Mouse (Mus musculus) small intestine, adult 2 months (tissue): ENCODE measurements around the gene Gm28038. TPM values are rescaled to one million over a fixed set of nuclear protein-coding genes. Genes with fewer than 3 reads are reported as not detected.

Experiments
- H3K27ac ChIP-seq: fragments of 200-500 bp; 2 replicates; pipeline ENCODE4 v1.5.1; 2012; ENCODE audit warnings: low read depth, low read length, control low read depth, inconsistent platforms; ENCODE audit not compliant: insufficient read depth
- H3K27me3 ChIP-seq: fragments of 200-500 bp; 2 replicates; pipeline ENCODE4 v1.6.1; 2012; ENCODE audit warnings: mild to moderate bottlenecking, moderate library complexity, low read length, inconsistent platforms; ENCODE audit not compliant: control insufficient read depth, insufficient read depth
- H3K36me3 ChIP-seq: fragments of 200-500 bp; 2 replicates; pipeline ENCODE4 v1.6.1; 2012; ENCODE audit warnings: mild to moderate bottlenecking, low read length, control low read depth, inconsistent platforms; ENCODE audit not compliant: control insufficient read depth, insufficient read depth
- H3K4me1 ChIP-seq: fragments of 200-500 bp; 2 replicates; pipeline ENCODE4 v1.6.1; 2012; ENCODE audit warnings: low read length, inconsistent platforms, mixed read lengths; ENCODE audit not compliant: control insufficient read depth, insufficient read depth, insufficient read length
- H3K4me3 ChIP-seq: fragments of 200-500 bp; 2 replicates; pipeline ENCODE4 v1.5.1; 2012; ENCODE audit warnings: low read depth, mild to moderate bottlenecking, control low read depth, inconsistent platforms, low read length, moderate library complexity
- CTCF ChIP-seq: fragments of 200-500 bp; IDR thresholded peaks from 2 replicates; pipeline ENCODE4 v1.5.1; 2012; ENCODE audit warnings: low read depth, mild to moderate bottlenecking, control low read depth, inconsistent platforms, low read length, moderate library complexity, mixed read lengths; ENCODE audit not compliant: insufficient replicate concordance, insufficient read length; ENCODE audit errors: extremely low read depth
- POLR2A ChIP-seq: fragments of 200-500 bp; IDR thresholded peaks from 2 replicates; pipeline ENCODE4 v1.6.1; 2012; ENCODE audit warnings: low read depth, mild to moderate bottlenecking, control low read depth, inconsistent platforms, low read length, moderate library complexity
- WGBS: fragments of 180-500 bp; shearing (Covaris S2); methylation state at CpG from one replicate; pipeline ENCODE4 v1.1.7; 2018; 5-methylcytosine and 5-hydroxymethylcytosine counted together
- polyA plus RNA-seq: library from polyadenylated mRNA; depleted of rRNA; stranded (reverse); fragments of >200 nt; gene quantifications from 2 replicates; pipeline ENCODE4 v1.2.3, GENCODE M21; 2012

Gene Gm28038
- polyA plus RNA-seq, 1 experiment = not detected

DNA sequence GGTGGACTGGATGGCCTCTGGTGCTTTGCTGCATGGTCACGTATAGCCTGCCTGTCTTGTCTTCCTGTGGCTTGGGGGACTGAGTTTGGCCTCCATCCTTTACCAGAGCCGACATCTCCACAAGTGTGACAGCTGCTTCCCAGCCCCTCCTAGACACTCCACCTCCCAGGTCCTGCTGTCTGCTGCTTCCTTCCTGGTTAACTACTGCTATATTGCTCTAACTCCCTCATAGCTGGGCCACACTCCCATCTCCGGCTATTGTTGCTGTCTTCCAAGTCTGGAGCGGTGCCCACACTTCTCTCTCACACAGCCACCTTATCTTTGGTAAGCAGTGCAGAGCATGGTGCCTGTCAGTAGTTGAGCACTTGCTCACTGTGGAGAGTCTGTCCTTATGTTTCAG, 41.1 kb upstream of the Gm28038 start:
- peak overlapping the region; percentile 91 for H3K27ac ChIP-seq
- 30% methylated on average over 4 of the region's 4 CpGs for WGBS
- no peaks in the 10 kb centered on the region for H3K27me3 ChIP-seq
- peaks cover 25% of the 10 kb centered on the region for H3K4me1 ChIP-seq
- 0 out of 2 replicates have a peak overlapping the region, but pooled peaks have one; percentile 10 for H3K4me3 ChIP-seq
- peaks cover 24% of the 10 kb centered on the region for H3K36me3 ChIP-seq
- no peak for TF ChIP-seq CTCF
- TF ChIP-seq POLR2A = no peak; the same call in 1 of the 2 replicates

DNA sequence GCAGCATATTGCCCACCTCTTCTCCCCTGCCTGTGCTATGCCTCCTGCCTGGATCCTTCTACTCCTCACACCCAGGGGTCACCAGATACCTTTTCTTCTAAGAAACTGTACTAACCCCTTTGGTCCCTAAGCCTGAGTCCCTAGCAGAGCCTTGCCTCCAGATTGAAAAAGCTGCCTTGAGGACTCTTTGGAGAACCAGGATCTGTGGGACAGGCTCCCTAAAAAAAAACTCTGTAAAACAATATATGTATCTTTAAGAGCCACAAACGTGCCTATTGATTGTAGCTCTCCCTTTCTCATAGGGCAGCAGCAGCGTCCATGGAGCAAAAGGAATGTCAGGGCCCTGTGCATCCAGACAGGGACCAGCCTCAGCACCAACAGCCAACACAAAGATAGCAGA, 40.6 kb upstream of the Gm28038 start, which contains the start of gene Gm28035:
TSS of gene Gm28035 (plus strand) at position 301 of the 400 bp plus-strand sequence.
- no peak for TF ChIP-seq POLR2A
- TF ChIP-seq CTCF = no peak
- Histone ChIP-seq H3K36me3 (peaks cover 24% of the 10 kb centered on the region), H3K27me3 (no peaks in the 10 kb centered on the region), H3K27ac (peak within 1 kb of the TSS; percentile 91), H3K4me1 (peaks cover 28% of the 10 kb centered on the region), H3K4me3 (0 out of 2 replicates have a peak within 1 kb of the TSS, but pooled peaks have one; percentile 10)
- WGBS = 59% methylated on average over 2 of the region's 2 CpGs

DNA sequence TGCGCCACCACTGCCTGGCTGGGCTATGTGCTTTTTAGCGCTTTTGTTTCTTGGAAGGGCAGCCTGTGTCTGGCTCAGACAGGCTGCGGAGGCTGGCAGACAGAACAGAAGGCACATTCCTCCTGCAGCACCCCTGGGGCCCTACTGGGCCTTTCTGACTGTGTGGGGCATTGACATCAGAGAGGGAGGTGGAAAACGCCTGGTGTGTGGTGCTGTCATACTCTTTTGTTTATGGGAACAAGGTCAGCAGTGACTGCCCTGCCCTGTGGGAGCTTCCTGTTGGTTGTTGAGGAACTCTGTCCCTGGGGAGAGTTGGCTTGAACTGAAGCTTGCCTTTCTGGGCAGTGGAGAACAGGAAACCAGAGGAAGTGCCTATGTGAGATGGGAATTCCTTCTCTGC, 38.3 kb upstream of the Gm28038 start:
- Histone ChIP-seq H3K4me3 (no peak overlapping the region), H3K27ac (peak overlapping the region; percentile 71), H3K4me1 (peaks cover 33% of the 10 kb centered on the region), H3K27me3 (no peaks in the 10 kb centered on the region), H3K36me3 (peaks cover 25% of the 10 kb centered on the region)
- WGBS = 60% methylated on average over 4 of the region's 4 CpGs
- no peak for TF ChIP-seq CTCF
- TF ChIP-seq POLR2A = no peak

DNA sequence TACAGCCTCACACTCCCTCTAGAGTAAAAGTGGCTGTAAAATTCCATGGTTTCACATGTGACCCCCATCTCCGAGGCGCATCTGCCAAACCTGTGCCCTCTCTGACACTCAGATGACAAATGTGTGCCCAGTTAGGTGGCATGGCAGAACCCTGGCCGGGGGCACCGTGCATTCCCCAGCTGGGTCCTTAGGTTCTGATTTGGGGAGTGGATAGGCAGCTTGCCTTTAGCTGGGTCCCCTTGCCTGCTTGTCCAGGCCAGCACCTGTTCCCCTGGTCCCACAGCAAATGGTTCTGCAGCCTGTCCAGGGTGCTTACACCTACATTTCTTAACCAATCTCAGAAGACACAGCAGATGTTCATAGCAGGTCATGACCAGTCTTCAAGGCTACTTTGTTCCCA, 37.5 kb upstream of the Gm28038 start:
- Histone ChIP-seq H3K27ac (peak overlapping the region; percentile 6; the same call in 1 of the 2 replicates), H3K4me3 (no peak overlapping the region), H3K27me3 (no peaks in the 10 kb centered on the region), H3K36me3 (peaks cover 27% of the 10 kb centered on the region), H3K4me1 (peaks cover 35% of the 10 kb centered on the region)
- WGBS = 90% methylated on average over 4 of the region's 4 CpGs
- TF ChIP-seq CTCF (no peak), POLR2A (no peak)

DNA sequence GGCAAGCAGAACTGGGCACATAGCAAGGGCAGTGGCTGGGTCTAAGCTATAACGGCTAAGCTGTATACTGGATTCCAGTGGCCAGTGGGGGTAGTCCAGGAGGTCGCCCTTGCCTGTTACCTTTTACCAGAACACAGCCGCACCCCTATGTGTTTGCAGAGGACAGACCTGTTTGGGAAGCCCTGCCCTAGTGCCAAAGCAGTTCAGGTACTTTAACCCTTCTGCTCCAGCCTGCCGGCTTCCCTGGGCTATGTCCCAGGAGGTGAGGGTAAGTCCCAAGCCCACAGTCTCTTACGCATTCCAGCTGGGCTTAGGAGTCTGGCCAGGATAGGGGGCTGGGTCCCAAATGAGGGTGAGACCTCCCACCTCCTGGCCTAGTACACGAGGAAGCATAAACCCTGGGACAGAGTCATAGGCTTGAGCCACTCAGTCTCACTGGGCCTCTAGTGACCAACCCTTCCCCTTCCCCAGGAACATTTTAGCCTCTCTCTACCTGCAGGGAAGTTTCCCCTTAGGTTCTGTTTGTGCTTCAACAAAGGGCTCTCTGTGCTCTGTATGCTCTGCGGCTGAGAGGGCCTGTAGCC, 36.2 kb upstream of the Gm28038 start:
- peaks cover 33% of the 10 kb centered on the region for H3K36me3 ChIP-seq
- peaks cover 34% of the 10 kb centered on the region for H3K4me1 ChIP-seq
- 28% methylated on average over 7 of the region's 7 CpGs for WGBS
- no peaks in the 10 kb centered on the region for H3K27me3 ChIP-seq
- no peak for TF ChIP-seq CTCF
- TF ChIP-seq POLR2A = no peak
- H3K27ac ChIP-seq = peak overlapping the region; percentile 57
- H3K4me3 ChIP-seq = no peak overlapping the region

DNA sequence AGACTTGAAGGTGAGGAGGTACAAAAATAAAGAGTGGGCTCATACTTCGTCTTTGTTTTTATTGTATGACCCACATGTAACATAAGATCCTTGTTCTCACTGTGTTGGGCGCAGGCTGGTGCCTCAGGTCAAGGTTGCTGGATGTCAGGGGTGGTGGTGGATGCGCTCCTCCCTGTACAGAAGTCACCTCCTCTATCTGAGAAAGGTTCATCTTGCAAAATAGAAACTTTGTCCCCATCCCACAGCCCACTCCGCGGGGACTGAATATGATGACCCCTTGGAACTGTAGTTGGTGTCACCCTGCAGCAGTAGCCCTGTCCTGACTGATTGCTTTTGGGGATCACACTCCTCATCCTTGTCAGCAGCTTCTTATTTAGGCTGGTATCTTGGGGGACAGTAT, 33.8 kb upstream of the Gm28038 start:
- peaks cover 18% of the 10 kb centered on the region for H3K36me3 ChIP-seq
- 94% methylated on average over 5 of the region's 5 CpGs for WGBS
- no peaks in the 10 kb centered on the region for H3K27me3 ChIP-seq
- peaks cover 43% of the 10 kb centered on the region for H3K4me1 ChIP-seq
- no peak for TF ChIP-seq POLR2A
- TF ChIP-seq CTCF = no peak
- H3K27ac ChIP-seq = no peak overlapping the region
- H3K4me3 ChIP-seq = no peak overlapping the region

DNA sequence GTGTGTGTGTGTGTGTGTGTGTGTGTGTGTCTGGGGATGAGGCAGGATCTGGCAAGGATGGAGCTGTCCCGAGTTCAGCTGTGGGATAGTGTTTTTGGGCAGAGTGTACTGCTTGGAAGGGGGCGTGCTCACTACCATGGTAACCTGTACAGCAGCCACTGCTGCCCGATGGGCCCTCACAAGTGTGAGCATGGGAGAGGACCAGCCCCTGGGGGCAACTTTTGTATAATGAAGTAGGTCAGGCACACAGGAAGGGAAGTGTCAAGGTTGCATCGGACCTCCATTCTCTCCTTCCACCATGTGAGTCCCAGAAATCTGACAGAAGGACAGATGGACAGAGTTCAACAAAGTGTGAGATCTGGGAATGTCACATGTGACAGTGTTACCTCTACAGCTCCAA, 33.2 kb upstream of the Gm28038 start:
- TF ChIP-seq CTCF (no peak), POLR2A (no peak)
- Histone ChIP-seq H3K4me1 (peaks cover 48% of the 10 kb centered on the region), H3K27ac (no peak overlapping the region), H3K27me3 (no peaks in the 10 kb centered on the region), H3K36me3 (peaks cover 16% of the 10 kb centered on the region), H3K4me3 (no peak overlapping the region)
- WGBS = 65% methylated on average over 4 of the region's 4 CpGs

DNA sequence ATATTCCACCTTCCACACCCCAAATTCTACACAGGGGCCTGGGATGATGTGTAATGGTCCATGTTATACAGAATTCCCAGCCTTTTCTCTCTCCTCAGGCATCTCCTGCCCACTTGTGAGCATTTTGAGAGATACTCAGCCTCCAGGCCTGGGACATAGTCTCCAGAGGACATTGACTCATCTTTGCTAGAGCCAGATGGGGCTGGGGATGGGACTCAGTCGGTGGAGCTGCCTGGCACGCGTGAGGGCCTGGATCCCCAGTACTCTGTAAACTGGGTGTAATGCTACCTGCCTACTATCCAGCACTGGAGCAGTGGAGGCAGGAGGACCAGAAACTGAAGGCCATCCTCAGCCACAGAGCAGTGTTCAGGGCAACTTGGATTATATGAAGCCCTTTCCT, 31.7 kb upstream of the Gm28038 start:
- H3K27me3 ChIP-seq = no peaks in the 10 kb centered on the region
- TF ChIP-seq CTCF (0 out of 2 replicates have a peak, but pooled peaks have one; percentile 13), POLR2A (no peak)
- 92% methylated on average over 3 of the region's 3 CpGs for WGBS
- no peak overlapping the region for H3K27ac ChIP-seq
- H3K4me1 ChIP-seq = peaks cover 42% of the 10 kb centered on the region
- peaks cover 10% of the 10 kb centered on the region for H3K36me3 ChIP-seq
- no peak overlapping the region for H3K4me3 ChIP-seq
